Mouse (Mus musculus) liver, postnatal 0 days (tissue): Measurements from ENCODE around the gene Tmem95.

ENCODE experiments used
- CTCF ChIP-seq: sonication (generic); IDR thresholded peaks from 2 replicates; pipeline ENCODE4 v1.5.1; 2016; ENCODE audit warnings: antibody characterized with exemption, low read depth
- EP300 ChIP-seq: IDR thresholded peaks from 2 replicates; pipeline ENCODE4 v1.6.1; 2016; ENCODE audit warnings: antibody characterized with exemption, low read depth, mild to moderate bottlenecking

GRCm38 (mm10) chr11:69883527-69884151 lies 5.8 kb upstream of the Tmem95 start:
- TF ChIP-seq CTCF (no peak), EP300 (no peak)
